Mouse (Mus musculus) forebrain, postnatal 0 days (tissue): ENCODE measurements around the gene Rhno1. TPM values are rescaled to one million over a fixed set of nuclear protein-coding genes. Genes with fewer than 3 reads are reported as not detected.

Experiments
- ATAC-seq: fragments of 200-750 bp; cut with Nextera tagmentation; 2 replicates; pipeline ENCODE4 v1.8.0; 2017; ENCODE audit warnings: mild to moderate bottlenecking, moderate library complexity
- DNase-seq: peaks from one replicate; pipeline ENCODE4 v3.0.0-alpha.2; 2015
- H3K27ac ChIP-seq: fragments of 300-500 bp; sonication (generic); 2 replicates; pipeline ENCODE4 v1.5.1; 2014; ENCODE audit warnings: low read depth, mild to moderate bottlenecking, antibody characterized with exemption, low read length, moderate library complexity, mixed read lengths
- H3K27me3 ChIP-seq: fragments of 300-500 bp; sonication (generic); 2 replicates; pipeline ENCODE4 v1.6.1; 2014; ENCODE audit warnings: mild to moderate bottlenecking, low read length, mixed read lengths; ENCODE audit not compliant: insufficient read depth
- H3K36me3 ChIP-seq: fragments of 300-500 bp; sonication (generic); 2 replicates; pipeline ENCODE4 v1.6.1; 2014; ENCODE audit warnings: mild to moderate bottlenecking, moderate library complexity; ENCODE audit not compliant: insufficient read depth
- H3K4me1 ChIP-seq: fragments of 300-500 bp; sonication (generic); 2 replicates; pipeline ENCODE4 v1.6.1; 2014; ENCODE audit warnings: antibody characterized with exemption; ENCODE audit not compliant: insufficient read depth
- H3K4me2 ChIP-seq: fragments of 300-500 bp; sonication (generic); 2 replicates; pipeline ENCODE4 v1.6.1; 2014; ENCODE audit warnings: low read depth, mild to moderate bottlenecking, moderate library complexity
- H3K4me3 ChIP-seq: fragments of 300-500 bp; sonication (generic); 2 replicates; pipeline ENCODE4 v1.5.1; 2014; ENCODE audit warnings: low read depth, low read length, mixed read lengths
- H3K9ac ChIP-seq: fragments of 300-500 bp; sonication (generic); 2 replicates; pipeline ENCODE4 v1.6.1; 2014; ENCODE audit warnings: mild to moderate bottlenecking
- H3K9me3 ChIP-seq: fragments of 300-500 bp; sonication (generic); 2 replicates; pipeline ENCODE4 v1.6.1; 2016; ENCODE audit warnings: low read length
- CTCF ChIP-seq: sonication (generic); IDR thresholded peaks from 2 replicates; pipeline ENCODE4 v1.5.1; 2016; ENCODE audit warnings: antibody characterized with exemption, control low read depth, low read depth
- WGBS: fragments of 180-500 bp; shearing (Covaris S2); extraction: QIAGEN DNeasy Blood & Tissue Kit; methylation state at CpG from one replicate; pipeline ENCODE4 v1.1.7; 2014; 5-methylcytosine and 5-hydroxymethylcytosine counted together
- polyA plus RNA-seq: library from polyadenylated mRNA; unstranded; fragments of >200 nt; fragmentation: Nextera tagmentation; extraction: Ambion mirVana; gene quantifications from 2 replicates; pipeline ENCODE4 v1.2.1, GENCODE M21; 2015
- total RNA-seq: library from RNA; depleted of rRNA; stranded (reverse); fragments of >200 nt; gene quantifications from 2 replicates; pipeline ENCODE4 v1.2.3, GENCODE M21; 2014

Gene Rhno1
- total and polyA plus RNA-seq, 2 experiments from 2014 or later, result 21.5 to 69.0 TPM

DNA sequence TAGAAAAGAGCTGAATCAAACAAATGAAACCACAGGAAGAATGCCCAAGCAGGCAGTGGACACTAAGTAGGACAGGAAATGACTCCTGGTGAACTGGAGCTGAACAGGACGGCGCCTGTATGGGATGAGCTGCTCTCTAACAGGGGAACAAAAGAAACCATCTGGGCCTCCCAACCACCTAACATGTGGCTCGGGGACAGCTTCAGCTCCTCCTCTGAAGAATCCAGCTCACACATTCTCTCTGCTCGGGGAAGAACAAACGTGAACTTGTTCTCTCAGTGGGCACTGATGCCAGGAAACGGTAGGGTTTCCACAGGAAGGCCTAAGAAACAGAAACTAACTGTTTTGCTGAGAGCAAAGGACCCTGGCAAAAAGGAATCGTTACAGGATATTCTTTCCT lies 13.0 kb downstream of the Rhno1 start:
- ATAC-seq (peak; percentile 71), DNase-seq (no peak)
- Histone ChIP-seq H3K27ac (no peak overlapping the region), H3K4me3 (no peak overlapping the region), H3K4me1 (0 out of 2 replicates have a peak, but pooled peaks cover 4% of the 10 kb centered on the region), H3K27me3 (no peaks in the 10 kb centered on the region), H3K9ac (no peak overlapping the region), H3K4me2 (no peak overlapping the region), H3K9me3 (no peaks in the 10 kb centered on the region), H3K36me3 (no peaks in the 10 kb centered on the region)
- no peak for TF ChIP-seq CTCF
- WGBS, result 45% methylated on average over 7 of the region's 7 CpGs

DNA sequence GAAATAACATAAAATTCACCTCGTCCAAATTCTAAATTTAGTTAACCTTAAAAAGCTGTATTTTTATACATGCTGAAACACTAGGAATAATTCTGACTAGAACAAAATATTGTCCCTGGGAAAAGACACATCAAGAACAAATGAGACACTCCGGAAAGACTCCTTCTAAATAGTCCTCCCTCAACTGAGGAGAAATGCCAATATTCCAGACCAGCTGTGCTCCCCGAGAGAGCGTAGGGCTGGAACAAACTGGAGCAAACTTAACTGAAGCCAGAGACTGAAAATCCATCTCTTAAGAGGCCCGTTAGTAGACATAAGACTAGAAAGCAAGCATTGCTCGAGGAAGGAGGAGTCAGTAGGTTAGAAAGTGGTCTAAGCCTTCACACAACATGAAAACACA lies 15.9 kb downstream of the Rhno1 start:
- Histone ChIP-seq H3K9me3 (no peaks in the 10 kb centered on the region), H3K4me2 (no peak overlapping the region), H3K27me3 (no peaks in the 10 kb centered on the region), H3K36me3 (peaks cover 6% of the 10 kb centered on the region), H3K27ac (0 out of 2 replicates have a peak overlapping the region, but pooled peaks have one; percentile 9), H3K9ac (no peak overlapping the region), H3K4me3 (no peak overlapping the region), H3K4me1 (no peaks in the 10 kb centered on the region)
- ATAC-seq (no peak), DNase-seq (no peak)
- 82% methylated on average over 6 of the region's 6 CpGs for WGBS
- no peak for TF ChIP-seq CTCF

DNA sequence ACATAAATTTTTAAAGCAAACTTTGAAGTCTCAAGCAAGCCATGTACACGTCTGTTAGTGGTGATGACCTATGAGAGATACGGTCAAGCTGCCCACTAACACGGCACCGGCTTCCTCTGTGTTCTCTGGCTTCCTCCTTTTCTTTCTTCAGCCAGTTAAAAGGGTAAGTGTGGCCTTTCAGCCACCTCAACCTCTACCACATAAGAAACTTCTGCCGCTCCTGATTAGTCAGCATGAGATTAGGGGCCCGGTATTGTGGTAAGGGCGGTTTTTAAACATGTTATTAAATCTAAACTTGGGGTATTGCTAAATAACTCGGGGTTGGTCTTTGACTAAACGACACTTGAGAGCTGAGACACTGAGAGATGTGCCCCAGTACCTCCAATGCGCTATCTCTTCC lies 17.1 kb downstream of the Rhno1 start:
- ATAC-seq (no peak), DNase-seq (no peak)
- no peak for TF ChIP-seq CTCF
- H3K9ac ChIP-seq, result no peak overlapping the region
- no peaks in the 10 kb centered on the region for H3K27me3 ChIP-seq
- H3K4me2 ChIP-seq, result no peak overlapping the region
- no peaks in the 10 kb centered on the region for H3K4me1 ChIP-seq
- no peaks in the 10 kb centered on the region for H3K9me3 ChIP-seq
- 90% methylated on average over 10 of the region's 10 CpGs for WGBS
- H3K36me3 ChIP-seq, result peaks cover 6% of the 10 kb centered on the region
- no peak overlapping the region for H3K4me3 ChIP-seq
- no peak overlapping the region for H3K27ac ChIP-seq

DNA sequence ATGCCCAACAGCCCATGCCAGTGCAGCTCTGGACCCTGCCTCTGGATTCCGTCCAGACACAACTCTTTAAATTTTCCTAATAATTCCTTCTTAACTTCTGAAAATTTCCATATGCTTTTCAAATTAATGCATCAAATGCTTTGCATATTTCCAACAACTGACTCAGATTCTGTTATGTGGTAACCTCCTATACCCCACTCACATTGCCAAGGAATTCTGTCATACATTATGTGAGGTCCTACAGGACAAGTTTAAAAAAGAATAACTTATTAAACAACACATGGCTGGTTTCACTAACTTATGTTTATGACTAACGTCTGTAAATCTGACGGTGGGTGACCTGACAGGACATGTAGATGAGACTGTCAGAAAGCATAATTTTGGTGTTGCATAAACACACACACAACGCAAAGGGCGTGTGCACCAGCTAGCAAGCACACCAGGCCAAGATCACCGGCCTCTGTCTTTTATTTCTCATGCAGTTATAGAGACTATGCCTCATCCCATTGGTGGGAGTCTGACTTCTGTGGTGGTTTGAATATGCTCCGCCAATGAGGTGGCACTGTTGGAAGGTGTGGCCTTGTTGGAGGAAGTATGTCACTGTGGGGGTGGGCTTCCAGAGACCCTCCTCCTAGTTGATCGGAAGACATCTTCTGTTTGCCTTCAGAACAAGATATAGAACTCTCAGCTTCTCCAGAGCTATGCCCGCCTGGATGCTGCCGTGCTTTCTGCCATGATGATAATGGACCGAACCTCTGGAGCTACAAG lies 20.6 kb downstream of the Rhno1 start:
- ATAC-seq (no peak), DNase-seq (no peak)
- Histone ChIP-seq H3K27ac (no peak overlapping the region), H3K4me1 (peaks cover 4% of the 10 kb centered on the region; the same call in 1 of the 2 replicates), H3K4me2 (no peak overlapping the region), H3K27me3 (no peaks in the 10 kb centered on the region), H3K4me3 (no peak overlapping the region), H3K9ac (no peak overlapping the region), H3K36me3 (peaks cover 6% of the 10 kb centered on the region), H3K9me3 (no peaks in the 10 kb centered on the region)
- 97% methylated on average over 11 of the region's 11 CpGs for WGBS
- no peak for TF ChIP-seq CTCF

DNA sequence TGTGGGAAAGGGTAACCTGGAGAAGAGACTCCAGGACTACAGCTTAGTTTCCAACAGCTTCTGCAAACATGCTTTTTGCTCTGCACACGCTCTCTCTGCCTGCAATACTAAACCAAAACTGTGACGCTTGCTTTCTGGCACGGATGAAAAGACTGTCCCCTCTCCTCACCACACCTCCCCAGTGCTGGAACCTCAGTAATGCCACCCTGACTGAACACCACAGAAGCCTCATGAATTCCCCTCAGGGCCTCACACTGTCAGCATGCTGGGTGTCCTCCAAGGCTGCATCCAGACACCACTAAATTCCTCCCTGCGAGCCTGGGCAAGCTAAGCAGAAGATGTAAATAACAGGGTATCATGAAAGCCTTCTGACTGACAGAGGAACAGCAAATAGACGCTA lies 23.8 kb downstream of the Rhno1 start:
- H3K4me1 ChIP-seq, result peaks cover 4% of the 10 kb centered on the region; the same call in 1 of the 2 replicates
- ATAC-seq (peak; percentile 28; the same call in 1 of the 2 replicates), DNase-seq (no peak)
- H3K4me2 ChIP-seq, result no peak overlapping the region
- 33% methylated on average over 5 of the region's 5 CpGs for WGBS
- no peak overlapping the region for H3K9ac ChIP-seq
- H3K36me3 ChIP-seq, result peaks cover 21% of the 10 kb centered on the region
- H3K27ac ChIP-seq, result no peak overlapping the region
- no peak overlapping the region for H3K4me3 ChIP-seq
- no peak for TF ChIP-seq CTCF
- no peaks in the 10 kb centered on the region for H3K9me3 ChIP-seq
- H3K27me3 ChIP-seq, result no peaks in the 10 kb centered on the region

DNA sequence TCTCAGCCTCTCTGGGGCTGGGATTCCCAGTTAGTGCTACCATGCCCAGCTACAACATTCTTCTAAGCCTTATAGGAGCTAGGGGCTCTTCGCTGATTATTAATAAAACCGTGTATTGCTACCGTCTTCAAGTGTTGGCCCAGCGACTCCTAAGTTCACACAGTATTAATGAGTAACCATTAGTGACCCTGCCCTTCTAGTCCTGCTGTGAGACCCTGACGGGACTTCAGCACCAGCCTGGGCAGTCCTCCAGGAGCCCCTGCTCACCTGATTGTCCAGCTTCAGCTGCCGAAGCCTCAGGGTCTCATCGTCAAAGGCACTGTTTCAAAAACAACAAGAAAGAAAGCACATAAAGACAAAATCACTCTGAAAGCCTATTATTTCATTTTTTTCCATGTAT lies 25.2 kb downstream of the Rhno1 start:
- ATAC-seq, result no peak
- Histone ChIP-seq H3K4me3 (no peak overlapping the region), H3K27ac (no peak overlapping the region), H3K36me3 (peaks cover 30% of the 10 kb centered on the region), H3K4me1 (peaks cover 4% of the 10 kb centered on the region; the same call in 1 of the 2 replicates), H3K27me3 (no peaks in the 10 kb centered on the region), H3K9me3 (no peaks in the 10 kb centered on the region), H3K9ac (no peak overlapping the region), H3K4me2 (no peak overlapping the region)
- WGBS, result 70% methylated on average over 7 of the region's 7 CpGs
- no peak for DNase-seq
- TF ChIP-seq CTCF, result no peak

DNA sequence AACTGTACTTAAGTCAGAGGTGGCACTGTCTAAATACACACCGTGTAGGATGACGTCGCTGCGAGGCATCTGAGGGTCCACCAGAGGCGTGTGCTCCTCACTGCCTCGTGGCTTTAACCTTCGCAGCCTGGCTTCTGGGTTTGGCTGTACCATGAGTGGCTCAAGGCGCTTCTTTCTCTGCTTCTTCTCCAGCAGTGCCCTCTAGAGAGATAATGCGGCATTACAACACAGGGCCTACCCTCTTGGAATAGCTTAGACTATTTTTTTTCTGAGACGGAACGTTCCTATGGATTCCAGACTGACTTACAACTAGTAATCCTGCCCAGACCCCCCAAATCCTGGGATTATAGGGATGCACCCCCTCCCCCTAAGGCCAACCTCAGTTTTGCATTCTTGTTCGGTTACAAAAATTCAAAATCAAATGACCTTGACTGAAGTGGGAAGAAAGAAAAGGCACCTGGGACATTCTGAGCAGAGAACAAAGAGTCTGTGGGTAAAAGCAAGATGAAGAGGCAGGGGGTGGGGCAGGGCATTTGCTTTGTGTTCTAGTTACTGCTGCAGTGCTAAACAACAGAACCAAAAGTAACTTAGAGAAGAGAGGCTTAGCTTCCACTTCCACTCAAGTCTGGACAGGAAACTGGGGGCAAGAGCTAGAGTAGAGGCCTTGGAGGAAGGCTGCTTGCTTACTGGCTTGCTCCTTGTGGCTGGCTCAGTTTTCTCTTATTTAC lies 28.1 kb downstream of the Rhno1 start:
- ATAC-seq, result peak; percentile 93
- Histone ChIP-seq H3K4me1 (peaks cover 2% of the 10 kb centered on the region; the same call in 1 of the 2 replicates), H3K36me3 (peaks cover 42% of the 10 kb centered on the region), H3K9me3 (no peaks in the 10 kb centered on the region), H3K27ac (no peak overlapping the region), H3K9ac (no peak overlapping the region), H3K4me3 (0 out of 2 replicates have a peak overlapping the region, but pooled peaks have one; percentile 7), H3K4me2 (no peak overlapping the region), H3K27me3 (no peaks in the 10 kb centered on the region)
- peak; percentile 77 for TF ChIP-seq CTCF
- WGBS, result 24% methylated on average over 12 of the region's 12 CpGs
- DNase-seq, result peak; percentile 88
